Mouse (Mus musculus) adipocyte (in vitro differentiated cells): ENCODE results near the gene Mapk11.

Source experiments
- DNase-seq: peaks from one replicate; pipeline ENCODE4 v3.0.0-alpha.2; 2016; ENCODE audit warnings: low spot score

Mapk11 gene

GRCm38 (mm10) chr15:89140659-89141252 lies 8.7 kb downstream of the Mapk11 start, which contains the start of gene Mapk12:
TSS of gene Mapk12 (minus strand) at chr15:89140703.
- no peak for DNase-seq

- DNase-seq, result no peak
Observed at GRCm38 (mm10) chr15:89140048-89140658, 9.3 kb downstream of the Mapk11 start.

GRCm38 (mm10) chr15:89138531-89138930 lies 10.9 kb downstream of the Mapk11 start:
- no peak for DNase-seq

GRCm38 (mm10) chr15:89138046-89138405 lies 11.4 kb downstream of the Mapk11 start:
- no peak for DNase-seq

- no peak for DNase-seq
Observed at GRCm38 (mm10) chr15:89137378-89138045, 11.9 kb downstream of the Mapk11 start.

- DNase-seq, result no peak
Observed at GRCm38 (mm10) chr15:89136461-89137155, 12.8 kb downstream of the Mapk11 start.

- DNase-seq, result no peak
Observed at GRCm38 (mm10) chr15:89131316-89131715, 18.1 kb downstream of the Mapk11 start.

GRCm38 (mm10) chr15:89130245-89130644 lies 19.2 kb downstream of the Mapk11 start:
- no peak for DNase-seq

- DNase-seq, result peak; percentile 83
Observed at GRCm38 (mm10) chr15:89128382-89129350, 20.8 kb downstream of the Mapk11 start, which contains the start of gene Hdac10. TSS of gene Hdac10 (minus strand) at chr15:89128700.

GRCm38 (mm10) chr15:89127364-89127940 lies 22.0 kb downstream of the Mapk11 start:
- no peak for DNase-seq

- no peak for DNase-seq
Observed at GRCm38 (mm10) chr15:89126622-89127021, 22.8 kb downstream of the Mapk11 start.

GRCm38 (mm10) chr15:89125351-89125750 lies 24.1 kb downstream of the Mapk11 start:
- no peak for DNase-seq

GRCm38 (mm10) chr15:89124312-89124711 lies 25.1 kb downstream of the Mapk11 start:
- DNase-seq, result no peak

GRCm38 (mm10) chr15:89123595-89123994 lies 25.8 kb downstream of the Mapk11 start:
- no peak for DNase-seq

GRCm38 (mm10) chr15:89122649-89123366 lies 26.6 kb downstream of the Mapk11 start, which contains the start of gene Tubgcp6:
TSS of gene Tubgcp6 (minus strand) at chr15:89123112.
- DNase-seq, result peak; percentile 92

- no peak for DNase-seq
Observed at GRCm38 (mm10) chr15:89118007-89118406, 31.4 kb downstream of the Mapk11 start.

GRCm38 (mm10) chr15:89110147-89110546 lies 39.3 kb downstream of the Mapk11 start:
- peak; percentile 69 for DNase-seq

- DNase-seq, result no peak
Observed at GRCm38 (mm10) chr15:89106976-89107375, 42.5 kb downstream of the Mapk11 start.

- DNase-seq, result no peak
Observed at GRCm38 (mm10) chr15:89106073-89106472, 43.4 kb downstream of the Mapk11 start.

GRCm38 (mm10) chr15:89104425-89104824 lies 45.0 kb downstream of the Mapk11 start:
- DNase-seq, result no peak
